Mouse (Mus musculus) left cerebral cortex, adult 8-10 months (tissue): ENCODE measurements around the gene Aacs. TPM values are rescaled to one million over a fixed set of nuclear protein-coding genes. Genes with fewer than 3 reads are reported as not detected.

Source experiments
- DNase-seq, 2 experiments: peaks; one replicate each; pipeline ENCODE4 v3.0.0; 2022; ENCODE audit warnings: low spot score in 2 of 2
- total RNA-seq, 4 experiments: library from RNA; stranded (reverse); gene quantifications; 2 replicates each; pipeline ENCODE4 v1.2.4; 2022

Gene Aacs
- total RNA-seq, 4 experiments from 2014 or later = 40.9 to 49.1 (median 44.4) TPM

DNA sequence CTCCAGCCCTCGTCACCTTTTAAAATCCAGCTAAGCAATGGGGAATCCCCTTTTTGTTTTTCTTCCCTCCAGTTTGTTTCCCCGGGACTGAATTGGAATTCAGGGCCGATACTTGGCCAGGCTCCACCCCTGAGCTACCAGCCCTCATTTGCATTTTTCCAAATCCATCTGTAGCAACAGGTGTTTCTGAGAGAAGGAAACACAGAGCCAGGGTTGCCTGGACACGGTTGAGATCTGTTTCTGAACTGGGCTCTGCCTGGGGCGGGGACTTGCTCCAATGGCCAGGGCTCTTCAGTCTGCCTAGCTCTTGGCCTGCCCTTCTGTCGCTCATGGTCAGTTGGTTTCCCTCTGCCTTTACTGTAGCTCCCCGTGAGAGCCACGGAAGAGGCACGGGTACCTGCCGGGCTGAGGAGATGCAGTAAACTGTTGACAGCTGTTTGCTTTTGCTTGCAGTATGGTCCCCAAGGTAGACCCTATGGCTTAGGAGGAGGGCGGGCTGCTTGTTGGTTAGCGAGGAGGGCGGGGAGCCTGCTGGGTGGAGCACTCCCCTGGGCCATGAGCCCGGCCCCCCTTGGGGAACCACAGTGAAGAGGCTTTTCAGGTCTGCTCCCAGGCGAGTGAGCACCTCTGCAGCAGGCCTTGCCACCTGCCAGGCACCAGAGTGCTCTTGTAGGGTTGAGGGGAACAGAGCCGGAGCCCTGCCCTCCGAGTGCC is 16.9 kb downstream of the Aacs start:
- DNase-seq = no peak

DNA sequence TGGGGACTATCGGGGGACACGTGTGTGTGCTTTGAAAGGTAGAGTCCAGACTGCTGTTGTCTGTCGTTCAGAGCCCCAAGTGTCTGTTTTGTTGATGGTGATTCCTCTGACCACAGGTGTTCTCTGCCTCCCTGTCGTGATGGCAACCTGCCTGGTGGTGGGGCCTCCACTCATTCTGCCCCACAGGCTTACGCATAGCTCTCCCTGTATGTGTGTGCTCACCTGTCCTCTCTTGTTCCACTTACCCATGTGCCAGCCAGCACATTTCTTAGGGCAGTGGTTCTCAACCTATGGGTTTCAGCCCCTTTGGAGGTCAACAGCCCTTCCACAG is 17.4 kb downstream of the Aacs start:
- DNase-seq = no peak

DNA sequence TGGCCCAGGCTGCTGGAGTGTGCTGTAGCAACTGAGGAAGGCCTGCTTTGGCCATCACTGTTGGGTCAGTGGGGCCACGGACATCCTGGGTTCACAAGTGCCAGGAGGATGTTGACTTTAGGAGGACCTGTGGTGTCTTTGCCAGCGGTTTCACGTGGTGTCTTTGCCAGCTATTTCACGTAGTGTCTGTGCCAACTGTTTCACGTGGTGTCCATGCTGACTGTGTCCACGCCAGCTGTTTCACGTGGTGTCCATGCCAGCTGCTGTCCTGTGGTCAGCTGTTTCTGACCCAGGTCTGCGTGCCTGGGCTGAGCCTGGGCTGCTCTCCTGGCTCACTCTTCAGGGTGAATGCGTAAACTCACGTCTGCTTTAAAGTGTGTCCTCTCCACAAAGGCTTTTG is 20.0 kb downstream of the Aacs start:
- no peak for DNase-seq

DNA sequence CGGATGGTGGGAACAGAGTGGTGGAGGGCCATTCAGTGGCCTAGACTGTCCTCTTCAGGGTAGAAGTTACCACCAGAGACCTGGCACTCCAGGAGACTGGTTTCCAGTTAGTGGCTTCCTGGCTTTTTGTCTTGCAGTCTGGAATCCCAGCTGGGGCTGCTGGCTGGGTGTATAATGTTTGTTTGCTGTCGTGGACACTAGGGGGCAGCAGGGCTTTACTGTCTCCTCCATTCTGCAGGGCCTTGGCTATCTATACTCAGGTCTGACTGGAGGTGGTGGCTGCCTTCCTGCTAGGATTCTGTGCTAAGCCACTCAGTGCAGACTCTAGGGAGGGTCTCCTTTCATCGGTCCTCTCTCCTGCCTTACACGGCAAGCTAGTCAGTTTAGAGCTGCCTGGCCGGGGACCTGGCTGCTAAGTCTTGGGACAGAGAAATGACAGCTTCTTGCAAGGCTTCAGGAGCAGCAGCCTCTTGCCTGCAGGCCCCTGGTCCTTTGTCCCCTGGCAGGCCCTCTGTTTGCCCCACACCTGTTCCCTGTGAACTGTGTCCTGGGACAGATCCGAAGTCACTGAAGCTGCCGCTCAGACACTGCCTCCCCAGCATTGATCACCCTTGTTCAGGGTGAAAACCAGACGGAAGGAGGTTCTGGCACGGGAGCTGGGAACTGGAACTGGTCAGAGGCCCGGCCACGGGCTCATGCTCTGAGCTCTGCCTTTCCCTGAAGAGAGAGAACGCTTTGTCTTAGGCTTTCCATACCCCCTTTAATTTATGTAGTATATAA is 22.4 kb downstream of the Aacs start:
- DNase-seq = peak in 1 of 2 experiments; percentile 70

DNA sequence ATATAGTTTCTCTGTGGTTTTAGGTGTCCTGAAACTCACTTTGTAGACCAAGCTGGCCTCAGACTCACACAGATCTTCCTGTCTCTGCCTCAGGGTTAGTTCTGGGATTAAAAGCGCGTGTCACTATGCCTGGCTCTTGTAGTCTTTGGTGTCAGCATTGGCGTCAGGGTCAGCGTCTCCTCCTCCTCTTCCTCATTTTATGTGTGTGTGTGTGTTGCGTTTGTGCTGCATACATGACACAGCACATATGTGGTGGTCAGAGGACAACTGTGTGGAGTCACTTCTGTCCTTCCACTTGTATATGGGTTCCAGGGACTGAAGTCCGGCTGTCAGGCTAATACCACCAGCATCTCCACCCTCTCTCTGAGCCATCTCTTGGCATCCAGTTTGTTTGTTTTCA is 25.9 kb downstream of the Aacs start:
- no peak for DNase-seq

DNA sequence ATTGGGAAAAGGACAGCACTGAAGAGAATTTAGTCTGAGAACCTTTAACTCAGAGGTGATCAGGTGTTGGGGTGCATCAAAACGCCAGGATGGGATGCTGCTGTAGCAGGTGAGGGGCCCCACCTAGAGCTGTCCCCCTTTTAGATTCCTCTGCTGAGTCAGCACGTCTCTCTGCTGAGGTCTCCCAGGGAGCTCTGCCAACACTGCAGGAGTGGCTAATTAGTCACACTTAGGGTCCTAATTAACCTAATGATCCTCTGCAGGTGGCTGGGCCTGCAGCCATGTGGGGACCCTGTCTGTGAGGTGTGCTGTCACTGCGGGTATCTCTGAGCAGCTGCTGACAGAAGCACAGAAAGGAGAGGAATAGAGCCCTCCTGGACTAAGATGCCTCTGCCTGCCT is 26.6 kb downstream of the Aacs start:
- no peak for DNase-seq

DNA sequence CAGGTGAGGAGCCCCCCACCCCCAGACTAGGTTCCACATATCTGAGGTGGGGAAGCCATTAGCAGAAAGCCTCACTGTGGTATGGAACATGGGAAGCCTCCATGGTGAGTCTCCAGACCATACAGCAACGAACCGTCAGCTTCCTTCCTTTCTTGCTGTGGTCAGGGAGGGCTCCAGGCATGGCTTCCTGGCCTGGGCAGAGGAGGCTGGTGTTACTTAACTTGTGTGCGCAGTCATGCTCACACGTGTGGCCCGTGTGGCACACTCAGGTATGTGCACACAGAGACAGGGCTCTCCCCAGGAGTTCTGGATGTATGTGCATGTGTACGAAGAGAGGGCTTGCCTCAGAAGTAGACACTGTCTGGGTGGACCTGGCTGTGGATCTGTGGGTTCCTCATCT is 28.0 kb downstream of the Aacs start:
- DNase-seq = no peak

DNA sequence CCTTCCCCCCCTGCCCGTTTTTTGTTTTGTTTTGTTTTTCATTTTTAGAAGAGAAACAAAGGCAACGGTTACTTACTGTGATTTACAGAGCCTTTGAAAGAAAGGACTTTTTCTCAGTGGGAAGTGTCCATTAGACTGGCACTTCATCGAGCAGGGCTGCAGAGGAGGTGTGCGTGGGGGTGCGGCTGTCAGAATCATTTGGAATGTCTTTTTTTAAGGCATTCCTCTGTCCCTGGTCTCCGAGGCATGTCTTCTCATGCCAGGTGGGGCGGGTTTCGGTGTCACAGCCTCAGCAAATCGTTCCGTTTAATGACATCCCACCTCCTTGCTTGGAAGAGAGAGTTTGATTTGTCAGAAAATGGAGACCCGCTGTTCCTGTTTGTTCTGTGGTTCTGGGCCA is 29.1 kb downstream of the Aacs start:
- DNase-seq = no peak

DNA sequence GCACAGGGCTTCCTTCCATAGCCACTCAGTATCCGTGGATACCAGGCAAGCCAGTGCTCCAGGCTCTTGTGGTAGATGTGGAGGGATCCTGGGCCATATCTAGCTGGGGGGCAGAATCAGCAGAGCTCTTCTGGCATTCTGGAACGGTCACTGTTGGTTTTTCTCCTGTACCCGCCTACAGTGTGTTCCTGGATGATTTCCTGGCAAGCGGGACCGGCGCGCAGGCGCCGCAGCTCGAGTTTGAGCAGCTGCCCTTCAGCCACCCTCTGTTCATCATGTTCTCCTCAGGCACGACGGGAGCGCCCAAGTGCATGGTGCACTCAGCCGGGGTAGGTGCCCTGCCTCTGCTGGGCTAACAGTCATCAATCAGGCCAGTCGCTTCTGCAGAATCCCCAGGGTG is 30.4 kb downstream of the Aacs start:
- DNase-seq = no peak

DNA sequence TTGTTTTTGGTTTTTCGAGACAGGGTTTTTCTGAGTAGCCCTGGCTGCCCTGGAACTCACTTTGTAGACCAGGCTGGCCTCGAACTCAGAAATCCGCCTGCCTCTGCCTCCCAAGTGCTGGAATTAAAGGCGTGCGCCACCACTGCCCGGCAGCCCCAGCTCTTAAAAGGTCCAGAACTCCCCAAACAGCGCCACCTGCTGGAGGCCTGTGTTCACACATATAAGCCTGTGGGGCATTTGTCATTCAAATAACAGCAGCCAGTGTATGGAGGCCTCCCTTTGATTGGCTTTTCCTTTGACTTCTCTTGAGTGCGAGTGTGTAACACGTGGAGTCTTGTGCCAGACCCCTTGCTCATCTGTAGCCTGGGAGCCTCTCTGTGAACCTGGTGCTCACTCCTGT is 32.0 kb downstream of the Aacs start:
- DNase-seq = no peak

DNA sequence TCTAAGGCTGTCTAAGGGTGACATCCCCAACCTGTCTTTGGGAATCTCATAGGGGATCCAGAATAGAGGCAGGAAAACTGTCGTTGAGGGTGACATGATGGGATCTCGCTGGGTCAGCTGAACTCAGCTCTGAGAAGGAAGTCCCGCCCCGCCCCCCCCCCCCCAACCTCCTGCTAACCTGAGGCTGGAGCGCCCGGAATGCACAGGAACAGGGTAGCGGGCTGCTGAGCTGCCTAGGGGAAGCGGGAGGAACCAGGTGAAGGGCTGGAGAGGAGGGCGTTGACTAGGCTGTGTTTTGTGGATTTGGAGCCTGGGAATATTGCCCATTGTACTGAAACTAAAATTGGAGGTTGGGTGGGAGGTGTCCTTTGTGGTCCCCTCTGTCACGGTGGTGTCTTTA is 32.4 kb downstream of the Aacs start:
- DNase-seq = no peak

DNA sequence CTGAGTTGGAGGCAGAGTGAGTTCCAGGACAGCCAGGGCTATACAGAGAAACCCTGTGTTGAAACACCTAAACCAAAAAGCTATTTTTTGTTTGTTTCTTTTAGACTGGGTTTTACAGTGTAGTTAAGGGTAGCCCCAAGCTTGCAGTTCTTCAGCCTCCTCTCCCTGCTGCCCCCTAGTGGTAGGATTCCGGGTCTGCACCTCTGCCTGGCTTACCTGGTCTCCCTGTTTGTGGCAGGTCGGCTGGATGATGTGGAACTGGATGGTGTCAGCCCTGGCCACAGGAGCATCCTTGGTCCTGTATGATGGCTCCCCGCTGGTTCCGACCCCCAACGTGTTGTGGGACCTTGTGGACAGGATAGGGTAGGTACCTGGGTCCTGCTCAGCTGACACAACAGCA is 33.9 kb downstream of the Aacs start:
- DNase-seq = no peak

DNA sequence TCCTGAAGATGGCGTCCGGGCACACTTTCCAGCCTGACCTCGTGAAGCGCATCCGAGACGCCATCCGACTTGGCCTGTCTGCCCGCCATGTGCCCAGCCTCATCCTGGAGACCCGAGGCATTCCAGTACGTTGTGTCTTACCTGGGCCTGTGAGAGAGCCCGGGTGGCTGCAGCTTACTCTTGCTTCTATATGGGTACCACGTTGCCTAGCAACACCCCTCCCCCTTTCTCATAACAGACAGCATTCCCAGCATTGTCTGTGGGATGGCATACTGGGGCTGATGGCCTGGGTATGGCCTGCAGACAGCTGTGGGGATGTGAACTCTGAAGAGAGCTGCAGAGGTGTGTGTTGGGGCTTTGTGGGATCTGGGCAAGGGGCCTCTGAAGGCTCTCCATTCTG is 39.4 kb downstream of the Aacs start:
- DNase-seq = peak in 1 of 2 experiments; percentile 59

DNA sequence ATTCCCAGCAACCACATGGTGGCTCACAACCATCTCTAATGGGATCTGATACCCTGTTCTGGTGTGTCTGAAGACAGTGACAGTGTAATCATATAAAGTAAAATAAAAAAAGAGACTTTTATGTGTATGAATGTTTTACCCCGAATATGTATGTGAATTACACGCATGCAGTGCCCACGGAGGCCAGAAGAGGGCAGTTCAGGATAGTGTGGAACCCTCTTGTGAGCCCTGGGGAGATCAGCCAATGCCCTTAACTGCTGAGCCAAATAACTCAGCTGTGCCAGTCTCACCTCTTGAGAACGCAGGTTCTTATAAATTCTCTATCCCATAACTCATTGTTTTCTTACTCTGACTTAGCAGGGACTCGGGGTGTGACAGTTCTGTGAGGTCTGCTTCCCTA is 43.0 kb downstream of the Aacs start:
- peak in 1 of 2 experiments; percentile 59 for DNase-seq

DNA sequence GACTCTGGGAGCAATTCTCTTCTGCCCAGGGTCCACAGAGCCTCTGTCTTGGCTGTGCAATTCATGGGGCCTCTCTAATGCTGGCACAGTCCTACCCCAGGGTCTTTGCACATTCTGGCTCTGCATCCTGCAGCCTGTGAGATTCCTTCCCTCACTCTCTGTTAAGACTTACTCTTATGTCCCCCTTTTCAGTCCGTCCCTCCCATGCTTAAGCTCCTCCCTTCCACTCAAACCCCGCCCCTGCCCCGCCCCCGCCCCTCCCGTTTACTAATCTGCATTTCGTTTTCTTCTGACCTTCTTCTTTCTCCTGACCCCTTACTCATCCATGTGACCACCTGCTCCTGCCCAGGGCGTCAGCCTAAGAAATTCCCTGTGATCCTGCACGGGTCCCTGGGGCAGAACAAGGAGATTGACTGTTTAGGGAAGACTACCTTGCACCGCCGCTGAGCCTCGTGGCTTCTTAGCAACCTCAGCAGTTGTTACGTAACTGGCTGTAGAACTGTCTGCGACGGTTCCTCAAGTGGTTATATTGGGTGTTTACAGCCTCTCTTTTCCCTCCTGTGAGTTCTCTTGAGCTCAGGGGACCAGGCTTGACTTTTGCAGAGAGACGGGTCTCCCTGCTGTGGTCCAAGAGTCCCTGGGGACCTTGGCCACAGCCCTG is 45.4 kb downstream of the Aacs start:
- DNase-seq = peak in 1 of 2 experiments; percentile 45

DNA sequence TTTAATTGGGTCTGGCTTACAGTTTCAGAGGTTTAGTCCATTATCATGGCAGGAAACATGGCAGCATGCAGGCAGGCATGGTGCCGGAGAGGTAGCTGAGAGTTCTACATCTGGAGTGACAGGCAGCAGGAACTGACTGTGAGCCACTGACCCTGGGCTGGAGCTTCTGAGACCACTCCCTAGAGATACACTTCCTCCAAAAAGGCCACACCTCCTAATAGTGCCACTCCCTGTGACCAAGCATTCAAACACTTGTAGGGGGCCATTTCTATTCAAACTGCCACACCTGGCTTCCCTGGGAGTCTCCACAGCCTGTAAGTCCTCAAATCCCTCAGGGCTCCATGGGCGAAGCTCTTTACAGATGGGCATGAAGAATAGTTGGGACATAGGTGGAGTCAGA is 47.7 kb downstream of the Aacs start:
- DNase-seq = no peak

DNA sequence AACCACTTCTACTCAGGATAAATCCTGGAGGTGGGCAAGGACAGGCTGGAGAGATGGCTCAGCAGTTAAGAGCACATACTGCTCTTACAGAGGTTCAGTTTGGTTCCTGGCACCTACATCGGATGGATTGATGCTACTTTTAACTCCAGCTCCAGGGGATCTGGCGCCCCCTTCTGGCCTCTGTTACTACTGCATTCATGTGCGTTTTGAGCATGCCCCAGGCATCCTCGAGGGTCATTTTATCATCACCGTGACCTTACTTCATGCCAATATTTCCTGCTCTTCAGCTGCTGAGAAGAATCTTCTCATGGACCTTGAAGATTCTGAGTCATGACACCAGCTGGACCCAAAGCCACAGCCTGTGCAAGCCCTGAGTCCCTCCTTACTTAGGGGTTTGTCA is 49.9 kb downstream of the Aacs start:
- no peak for DNase-seq

DNA sequence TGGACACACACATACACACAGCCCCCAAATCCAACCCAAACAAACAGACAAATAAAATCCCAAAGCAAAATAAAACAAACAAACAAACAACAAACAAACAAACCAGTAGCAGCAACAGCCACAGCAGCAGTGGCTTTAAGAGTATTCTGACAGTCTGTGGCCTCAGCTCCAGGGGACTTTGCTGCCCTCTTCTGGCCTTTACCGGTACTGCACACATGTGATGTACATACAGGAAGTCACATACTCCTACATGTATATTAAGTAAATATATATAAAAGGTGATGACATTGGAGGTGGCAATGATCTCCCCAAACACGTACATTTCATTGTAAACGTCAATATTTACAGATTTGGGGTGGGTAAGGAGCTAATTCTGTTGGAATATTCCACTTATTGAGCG is 50.9 kb downstream of the Aacs start:
- DNase-seq = no peak

DNA sequence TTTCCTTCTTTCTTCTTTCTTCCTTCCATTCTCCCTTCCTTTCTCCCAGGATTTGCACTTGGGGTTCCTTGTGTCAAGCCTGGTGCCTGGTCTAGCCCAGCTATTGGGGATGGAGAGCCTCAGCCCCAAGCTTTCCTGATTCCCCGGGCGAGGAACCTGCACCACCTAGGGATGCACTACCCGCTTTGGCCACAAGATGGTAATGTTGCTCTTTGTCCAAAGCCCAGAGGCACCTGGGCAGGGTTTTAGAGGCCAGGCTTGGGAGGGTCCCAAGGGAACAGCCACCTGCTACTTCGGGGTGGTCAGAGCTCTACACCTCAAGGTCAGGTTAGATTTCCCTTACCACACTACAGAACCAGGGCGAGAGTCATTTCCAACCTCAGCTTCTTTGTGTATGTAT is 53.5 kb downstream of the Aacs start:
- peak in 1 of 2 experiments; percentile 90 for DNase-seq

DNA sequence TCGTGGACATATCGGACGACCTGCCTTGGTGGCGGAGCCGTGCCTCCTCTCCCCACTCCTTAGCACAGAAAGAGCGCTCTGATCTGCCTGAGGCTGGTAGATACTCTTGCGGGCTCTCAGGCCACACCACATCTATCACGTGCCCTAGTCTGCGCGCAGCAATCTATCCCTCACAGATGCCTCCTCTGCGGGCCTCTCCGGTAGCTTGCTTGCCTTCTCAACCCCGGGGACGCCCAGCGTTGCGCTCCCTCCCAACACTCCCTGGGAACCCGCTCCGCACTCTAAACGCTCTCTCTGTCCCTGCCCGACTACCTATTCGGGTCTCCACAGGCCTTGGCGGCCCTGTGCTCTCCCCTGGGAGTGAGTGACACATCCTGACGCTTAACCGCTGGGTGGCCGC is 56.0 kb downstream of the Aacs start, which contains the start of gene Tmem132b:
Tmem132b (plus strand) TSS at position 141 of the 400 bp plus-strand sequence.
- DNase-seq = peak; percentile 53 to 66

DNA sequence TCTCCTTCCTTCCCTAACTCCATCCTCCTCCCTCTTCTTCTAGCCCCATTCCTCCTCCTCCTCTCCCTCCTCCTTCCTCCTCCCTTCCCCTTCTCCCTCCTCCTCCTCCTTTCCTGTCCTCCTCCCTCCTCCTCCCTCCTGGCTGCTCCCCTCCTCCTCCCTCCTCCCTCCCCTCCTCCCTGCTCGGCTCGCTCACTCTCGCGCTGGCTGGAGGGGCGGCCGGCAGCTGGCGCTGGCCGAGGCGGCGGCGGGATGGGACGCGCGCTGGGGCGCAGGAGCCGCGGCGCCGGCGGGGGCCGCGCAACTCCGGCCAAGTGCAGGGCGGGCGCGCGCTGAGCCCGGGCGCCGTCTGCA is 56.6 kb downstream of the Aacs start:
- peak; percentile 40 to 65 for DNase-seq

DNA sequence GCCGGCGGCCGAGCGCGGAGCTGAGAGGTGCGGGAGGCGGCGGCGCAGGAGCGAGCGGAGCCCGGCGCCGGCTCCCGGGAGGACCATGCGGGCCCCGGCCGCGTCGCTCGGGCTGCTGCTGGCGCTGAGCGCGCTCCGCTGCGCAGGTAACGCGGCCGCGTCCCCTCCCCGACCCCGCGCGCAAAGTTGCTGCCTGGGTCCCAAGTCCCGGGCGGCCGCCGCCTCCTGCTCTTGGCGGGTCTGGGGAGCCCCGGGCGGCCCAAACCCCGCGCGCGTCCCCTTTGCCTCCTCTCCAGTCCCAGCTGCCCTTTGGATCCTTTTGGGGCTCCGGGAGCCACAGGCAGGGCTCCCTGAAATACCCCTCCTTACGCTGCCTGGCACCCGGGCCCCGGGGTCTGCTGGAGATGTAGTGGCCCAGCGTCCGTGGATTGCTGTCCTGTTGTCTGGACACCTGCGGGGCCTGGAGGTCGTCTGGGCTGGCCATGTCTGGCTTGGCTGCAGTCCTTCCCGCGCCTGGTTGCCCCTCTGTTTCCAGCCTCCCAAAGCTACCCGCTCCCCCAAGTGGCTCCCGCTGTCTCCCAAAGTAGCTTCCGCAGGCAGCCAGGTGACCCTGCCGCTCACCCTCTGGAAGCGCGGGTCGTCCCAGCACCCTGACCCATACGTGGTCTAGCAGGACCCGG is 57.1 kb downstream of the Aacs start:
- DNase-seq = peak in 1 of 2 experiments; percentile 36
